Mouse (Mus musculus): ENCODE data around the gene 5530401A14Rik.

DNA sequence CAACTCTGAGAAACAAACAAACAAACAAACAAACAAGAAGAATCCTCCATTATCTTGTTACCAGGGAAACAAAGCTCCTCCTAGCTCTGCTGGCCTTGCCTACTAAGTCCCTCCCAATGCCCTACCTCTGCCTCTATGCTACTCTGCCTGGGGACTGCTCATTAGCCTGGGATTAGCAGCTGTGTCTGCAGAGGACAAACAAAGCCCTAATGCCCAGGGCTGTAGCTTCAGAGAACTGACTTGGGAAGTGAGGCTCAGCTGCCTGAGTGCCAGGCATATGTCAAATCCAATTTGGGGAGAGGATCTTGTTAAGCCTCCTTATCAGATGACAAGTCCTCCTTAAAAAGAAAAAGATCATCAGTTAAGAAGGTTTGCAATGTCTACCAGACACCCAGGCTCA is 65.9 kb downstream of the 5530401A14Rik start:
- no peak for TF ChIP-seq CTCF (IDR thresholded peaks at IDR 0.05 in 2 of 3, conservative IDR thresholded peaks at IDR 0.05 in 1 of 3; ENCODE audit: control insufficient read depth in 1 of 3, insufficient read depth in 1 of 3, low read depth in 2 of 3, low read length in 3 of 3, poor library complexity in 1 of 3, severe bottlenecking in 1 of 3)
- no peak for TF ChIP-seq CHD2 (IDR thresholded peaks at IDR 0.05; ENCODE audit: low read length)
